Mouse (Mus musculus) bone marrow macrophage, adult 2 months (primary cell): ENCODE measurements at regions not wholly inside any gene's neighbourhood (a gene's known extent, or its start where the extent isn't known, plus 50 kb on each side); places are given as distances from the start of the nearest gene placed in this dataset.

Experiments
- CTCF ChIP-seq: IDR thresholded peaks from 2 replicates; pipeline ENCODE4 v1.5.1; 2012; ENCODE audit warnings: low read depth, mild to moderate bottlenecking, low read length, moderate library complexity
- POLR2A ChIP-seq: IDR thresholded peaks from 2 replicates; pipeline ENCODE4 v1.6.1; 2012; ENCODE audit warnings: mild to moderate bottlenecking, low read depth, low read length, borderline replicate concordance

GRCm38 (mm10) chr3:151020014-151020413 lies 417.7 kb upstream of the Adgrl4 start:
- no peak for TF ChIP-seq CTCF
- TF ChIP-seq POLR2A = no peak
